Mouse (Mus musculus) brown adipose tissue, adult 24 weeks (tissue): ENCODE measurements around the gene Dph1. TPM values are rescaled to one million over a fixed set of nuclear protein-coding genes. Genes with fewer than 3 reads are reported as not detected.

Experiments used
- H3K27ac ChIP-seq: fragments of 200-500 bp; replicated peaks from 2 replicates; pipeline ENCODE4 v1.5.1; 2012; ENCODE audit warnings: low read depth, mild to moderate bottlenecking, low read length
- H3K4me1 ChIP-seq: fragments of 200-500 bp; 2 replicates; pipeline ENCODE4 v1.6.1; 2012; ENCODE audit warnings: low read length, mixed read lengths; ENCODE audit not compliant: control insufficient read depth, insufficient read depth, insufficient read length
- H3K4me3 ChIP-seq: fragments of 200-500 bp; 2 replicates; pipeline ENCODE4 v1.5.1; 2012; ENCODE audit warnings: low read depth, mild to moderate bottlenecking, low read length, moderate library complexity; ENCODE audit not compliant: insufficient read depth
- polyA plus RNA-seq: library from polyadenylated mRNA; stranded (reverse); fragments of >200 nt; gene quantifications from 2 replicates; pipeline ENCODE4 v1.2.4, GENCODE M21; 2012; ENCODE audit not compliant: missing spikeins, insufficient read depth, insufficient read length

Dph1 gene
- polyA plus RNA-seq: 8.8 and 9.4 TPM in 2 replicates

DNA sequence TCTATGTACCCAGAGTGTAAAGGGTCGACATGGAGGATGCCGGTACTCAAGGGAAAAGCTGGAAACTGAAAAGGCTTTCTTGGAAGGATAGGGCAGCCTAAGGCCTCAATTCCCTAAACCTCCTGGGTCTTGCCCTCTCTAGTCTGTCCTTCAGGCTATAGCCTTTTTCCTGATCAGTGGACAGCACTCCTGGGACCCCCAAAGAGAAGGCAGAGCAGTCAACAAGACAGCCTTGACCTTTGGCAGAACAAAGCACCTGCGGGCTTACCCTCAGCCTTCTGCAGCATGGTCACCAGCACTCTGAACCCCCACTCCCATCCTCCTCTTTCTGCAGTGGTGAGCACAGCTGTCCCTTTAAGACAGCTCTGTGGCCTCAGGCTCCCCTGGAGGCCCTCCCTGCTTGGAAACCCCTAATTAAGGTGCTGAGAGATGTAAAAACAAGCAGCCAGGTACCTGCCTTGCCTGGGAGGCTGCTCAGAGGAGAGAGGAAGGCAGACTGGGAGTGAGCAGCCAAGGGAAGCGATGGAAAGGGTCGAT is at the start of gene Dph1:
Gene Dph1, minus strand, starts transcription at position 337 of the 537 bp plus-strand sequence.
- peak within 1 kb of the TSS; percentile 79 for H3K4me3 ChIP-seq
- H3K4me1 ChIP-seq: peaks cover 2% of the 10 kb centered on the region; the same call in 1 of the 2 replicates
- peak within 1 kb of the TSS; percentile 24; the same call in 1 of the 2 replicates for H3K27ac ChIP-seq

DNA sequence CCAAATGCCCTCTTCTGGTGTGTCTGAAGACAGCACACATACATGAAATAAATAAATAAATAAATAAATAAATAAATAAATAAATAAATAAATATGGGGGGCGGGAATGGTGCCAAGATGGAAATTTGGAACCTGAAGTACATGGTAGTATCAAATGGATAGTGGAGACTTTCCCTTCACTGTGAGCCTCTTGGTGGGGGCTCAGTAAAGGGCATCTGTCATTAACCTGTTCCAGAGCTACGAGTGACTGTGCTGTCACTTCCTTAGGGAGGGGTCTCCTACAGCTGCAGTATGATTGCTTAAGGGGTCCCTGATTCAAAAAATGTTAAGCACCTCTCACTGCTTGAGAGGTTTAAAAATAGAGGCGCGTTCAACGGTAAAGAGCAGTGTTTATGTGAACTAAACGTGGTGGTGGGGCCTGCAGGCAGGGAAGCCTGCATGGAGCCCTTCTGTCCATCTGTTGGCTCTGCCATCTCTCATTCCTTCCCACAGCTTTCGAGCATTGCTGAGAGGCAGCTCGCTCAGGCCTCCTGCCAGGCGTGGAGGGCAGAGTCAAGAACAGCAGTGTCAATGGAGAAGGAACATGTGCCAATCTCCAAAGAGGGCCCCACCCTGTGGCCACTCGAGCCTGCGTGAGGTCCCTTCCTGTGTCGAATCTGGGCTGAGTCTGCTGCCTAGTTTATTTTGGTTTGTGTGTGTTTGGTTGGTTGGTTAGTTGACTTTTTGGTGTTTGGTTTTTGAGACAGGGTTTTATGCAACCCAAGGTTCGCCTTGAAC is 49.3 kb upstream of the Dph1 start:
- Histone ChIP-seq H3K4me3 (no peak overlapping the region), H3K27ac (no peak overlapping the region), H3K4me1 (peaks cover 5% of the 10 kb centered on the region)

DNA sequence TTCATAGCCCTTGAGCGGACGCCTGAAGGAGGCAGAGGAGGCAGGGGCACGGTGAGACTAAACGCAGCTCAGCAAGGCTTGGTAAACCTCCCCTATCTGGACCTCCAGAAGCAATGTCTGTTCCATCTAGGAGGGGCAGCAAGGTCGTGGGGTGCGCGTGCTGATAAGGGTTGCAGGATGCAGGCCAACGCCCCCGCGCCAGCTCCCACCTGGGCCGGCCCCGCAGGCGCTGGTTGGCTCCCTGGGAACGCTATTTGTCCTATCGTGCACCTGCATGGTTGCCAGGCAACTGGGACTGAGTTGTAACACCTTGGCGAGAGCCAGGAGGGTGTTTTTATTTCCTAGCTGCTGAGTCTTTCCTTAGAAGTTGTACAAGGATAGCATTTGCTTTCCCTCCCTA is 43.7 kb upstream of the Dph1 start:
- Histone ChIP-seq H3K4me1 (no peaks in the 10 kb centered on the region; the same call in 1 of the 2 replicates), H3K4me3 (no peak overlapping the region), H3K27ac (no peak overlapping the region)

DNA sequence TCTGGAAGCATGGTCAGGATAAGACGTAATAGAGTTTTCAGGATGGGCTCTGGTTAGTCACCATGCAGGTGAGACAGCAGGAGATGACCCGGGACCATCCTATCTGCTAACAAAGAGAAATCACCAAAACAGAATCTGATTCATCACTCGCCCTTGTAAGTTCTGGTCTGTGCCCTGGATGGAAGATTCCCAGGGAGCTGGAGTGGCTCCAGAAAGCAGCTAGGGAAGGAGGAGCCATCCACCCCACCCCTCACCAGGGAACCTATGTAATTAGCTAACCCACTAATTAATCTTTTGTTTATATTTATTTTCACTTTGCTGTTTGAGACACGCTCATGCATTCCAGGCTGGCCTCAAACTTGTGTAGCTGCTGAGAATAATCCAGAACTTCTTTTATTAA is 41.4 kb upstream of the Dph1 start:
- Histone ChIP-seq H3K4me3 (no peak overlapping the region), H3K27ac (no peak overlapping the region), H3K4me1 (no peaks in the 10 kb centered on the region)

DNA sequence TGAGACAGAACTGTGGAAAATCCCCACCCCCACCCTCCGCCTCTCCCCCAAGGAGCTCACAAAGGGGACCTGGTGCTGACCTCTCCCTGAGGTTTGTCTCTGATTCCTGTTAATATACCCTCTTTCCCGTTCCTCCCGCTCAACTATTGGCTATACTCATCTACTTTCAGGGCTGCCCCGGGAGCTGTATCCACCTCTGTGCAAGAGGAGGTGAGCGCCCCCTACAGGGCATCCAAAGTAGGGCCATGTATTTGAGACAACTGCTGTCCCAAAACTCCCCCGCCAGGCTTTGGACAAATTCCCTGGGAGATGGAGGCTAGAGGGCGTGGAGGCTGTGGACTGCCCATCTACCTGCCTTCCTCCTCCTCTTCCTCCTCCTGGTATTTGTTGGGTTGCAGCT is 40.7 kb upstream of the Dph1 start:
- H3K4me3 ChIP-seq: no peak overlapping the region
- H3K27ac ChIP-seq: no peak overlapping the region
- no peaks in the 10 kb centered on the region for H3K4me1 ChIP-seq

DNA sequence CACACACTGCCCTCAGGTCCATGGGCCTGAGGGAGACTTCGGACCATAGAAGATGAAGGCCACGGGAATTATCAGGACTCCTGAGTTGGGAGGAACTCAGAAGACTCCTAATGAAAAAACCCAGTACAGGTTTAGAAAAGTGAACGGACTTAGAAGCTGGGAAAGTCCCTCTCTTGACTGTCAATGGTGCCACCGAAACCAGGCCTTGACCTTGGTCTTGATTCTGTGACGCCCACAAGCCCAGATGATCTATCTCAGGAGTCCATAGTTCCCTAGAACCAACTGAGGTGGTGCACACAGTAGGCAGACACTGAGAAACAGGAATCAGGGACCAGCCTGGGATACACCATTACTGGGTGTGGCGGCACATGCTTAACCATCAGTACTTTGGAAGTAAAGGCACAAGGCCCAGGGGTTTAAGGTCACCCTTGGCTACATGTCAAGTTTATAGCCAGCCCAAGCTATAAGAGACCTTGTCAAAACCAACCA is 39.3 kb upstream of the Dph1 start:
- Histone ChIP-seq H3K27ac (no peak overlapping the region), H3K4me3 (no peak overlapping the region), H3K4me1 (no peaks in the 10 kb centered on the region)

DNA sequence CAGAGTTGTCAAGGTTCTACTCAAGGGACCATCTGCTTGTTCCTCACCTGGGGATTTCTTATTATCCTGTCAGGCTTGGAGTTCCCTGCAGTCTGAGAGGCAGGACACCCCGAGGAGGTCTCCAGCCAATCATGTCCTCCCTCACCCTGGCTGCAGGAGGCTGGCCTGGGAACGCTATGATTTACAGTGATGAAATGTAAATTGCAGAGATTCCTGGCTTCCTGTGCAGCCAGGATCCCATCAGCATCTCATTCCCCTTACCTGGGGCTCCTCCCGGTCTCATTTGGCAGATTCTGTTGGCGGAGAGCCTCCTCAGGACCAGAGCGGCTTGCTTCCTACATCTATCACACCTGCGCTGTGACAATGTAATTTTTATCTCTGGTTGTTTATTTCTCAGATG is 38.2 kb upstream of the Dph1 start:
- Histone ChIP-seq H3K27ac (no peak overlapping the region), H3K4me3 (no peak overlapping the region), H3K4me1 (no peaks in the 10 kb centered on the region)

DNA sequence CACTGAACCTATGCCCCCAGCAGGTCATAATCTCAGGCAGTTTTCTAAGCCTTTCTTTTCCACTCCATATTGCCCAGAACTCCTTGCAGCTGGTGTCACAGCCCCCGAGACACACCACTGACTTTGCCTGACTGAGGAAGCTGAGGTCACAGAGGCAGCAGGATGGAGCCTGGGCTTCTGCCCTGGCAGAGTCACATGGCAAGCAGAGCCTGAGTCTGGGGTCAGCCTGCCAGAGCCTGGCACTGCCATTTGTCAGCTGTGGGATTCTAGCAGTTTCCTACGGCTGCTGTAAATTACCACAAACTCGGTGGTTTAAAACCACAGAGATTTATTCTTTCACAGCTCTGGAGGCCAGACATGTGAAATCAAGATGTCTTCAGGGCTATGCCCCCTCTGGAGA is 36.6 kb upstream of the Dph1 start:
- no peaks in the 10 kb centered on the region for H3K4me1 ChIP-seq
- H3K4me3 ChIP-seq: no peak overlapping the region
- no peak overlapping the region for H3K27ac ChIP-seq

DNA sequence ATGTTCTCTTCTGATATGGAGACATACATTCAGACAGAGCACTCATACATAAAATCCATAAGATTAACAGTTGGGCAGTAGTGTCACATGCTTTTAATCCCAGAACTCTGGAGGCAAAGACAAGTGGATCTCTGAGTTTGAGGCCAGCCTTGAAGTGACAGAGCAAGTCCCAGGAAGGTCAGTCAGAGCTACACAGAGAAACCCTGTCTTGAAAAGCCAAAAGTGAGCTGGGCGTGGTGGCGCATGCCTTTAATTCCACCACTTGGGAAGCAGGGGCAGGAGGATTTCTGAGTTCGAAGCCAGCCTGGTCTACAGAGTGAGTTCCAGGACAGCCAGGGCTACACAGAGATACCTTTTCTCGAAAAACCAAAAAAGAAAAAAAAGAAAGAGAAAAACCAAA is 33.8 kb upstream of the Dph1 start:
- no peak overlapping the region for H3K4me3 ChIP-seq
- no peak overlapping the region for H3K27ac ChIP-seq
- no peaks in the 10 kb centered on the region for H3K4me1 ChIP-seq

DNA sequence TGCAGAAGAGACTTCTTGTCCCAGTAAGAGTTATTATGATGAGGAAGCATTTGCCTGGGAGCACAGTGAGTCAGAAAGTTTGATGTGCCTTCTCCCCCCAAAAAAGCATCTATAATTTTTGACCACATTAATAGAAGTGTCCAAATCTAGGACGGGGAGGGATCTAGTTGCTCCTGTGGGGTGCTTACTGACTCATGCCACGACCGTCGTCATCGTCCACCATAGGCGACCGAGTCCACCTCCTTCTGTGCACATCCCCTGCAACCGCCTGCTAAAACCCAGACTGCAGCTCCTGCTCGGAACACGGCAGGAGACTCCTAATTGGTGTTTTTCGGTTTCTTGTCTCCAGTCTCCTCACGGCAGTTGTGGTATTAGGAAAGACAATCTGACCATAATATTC is 33.0 kb upstream of the Dph1 start:
- Histone ChIP-seq H3K4me3 (no peak overlapping the region), H3K4me1 (no peaks in the 10 kb centered on the region), H3K27ac (no peak overlapping the region)

DNA sequence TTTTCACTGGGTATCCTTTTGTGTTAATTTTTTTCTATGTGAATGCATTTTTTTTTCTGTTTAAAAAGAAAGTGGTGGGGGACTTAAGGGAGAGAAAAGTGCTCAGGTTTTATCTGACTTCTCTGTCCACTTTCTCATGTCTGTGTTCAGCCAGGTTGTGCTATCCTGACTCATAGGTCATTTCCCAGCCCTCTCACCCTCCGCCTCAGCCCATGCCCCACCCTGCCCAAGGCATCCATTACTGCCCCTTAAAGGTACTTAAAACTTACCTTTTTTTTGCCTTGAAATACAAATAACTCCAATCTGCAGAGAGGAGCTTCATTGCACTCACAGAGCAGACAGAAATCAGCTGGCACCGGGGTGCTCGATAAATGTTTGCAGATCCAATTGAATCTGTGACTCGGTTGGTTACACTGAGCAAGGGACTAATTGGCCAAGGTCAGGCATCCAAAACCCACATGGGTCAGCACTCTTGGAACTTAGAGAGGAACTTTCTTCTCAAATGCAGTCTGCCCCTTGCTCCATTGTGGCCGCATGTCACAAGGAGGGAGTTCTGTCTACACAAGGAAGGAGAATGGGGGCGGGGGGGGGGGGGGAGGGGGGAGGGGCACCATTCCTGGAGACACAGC is 29.6 kb upstream of the Dph1 start:
- Histone ChIP-seq H3K4me3 (no peak overlapping the region), H3K27ac (no peak overlapping the region), H3K4me1 (no peaks in the 10 kb centered on the region)

DNA sequence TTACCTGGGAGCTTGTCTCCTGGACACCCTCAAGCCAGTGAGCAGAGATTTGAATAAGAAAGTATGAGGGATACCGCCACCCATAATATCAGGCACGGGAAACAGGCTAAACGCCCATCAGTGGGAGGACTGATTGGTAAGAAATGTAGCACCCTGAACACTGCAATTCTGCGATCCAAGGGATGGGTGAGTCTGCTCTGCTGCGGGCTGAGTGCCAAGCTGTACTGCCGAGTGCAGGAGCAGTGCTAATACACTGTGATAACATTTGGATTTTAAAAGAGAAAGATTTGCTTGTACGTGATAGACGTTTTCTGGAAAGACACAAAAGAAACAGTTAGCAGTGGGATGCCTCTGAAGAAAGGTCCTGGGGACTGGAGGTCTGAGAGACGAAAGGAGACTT is 29.1 kb upstream of the Dph1 start:
- H3K4me1 ChIP-seq: no peaks in the 10 kb centered on the region
- no peak overlapping the region for H3K4me3 ChIP-seq
- no peak overlapping the region for H3K27ac ChIP-seq

DNA sequence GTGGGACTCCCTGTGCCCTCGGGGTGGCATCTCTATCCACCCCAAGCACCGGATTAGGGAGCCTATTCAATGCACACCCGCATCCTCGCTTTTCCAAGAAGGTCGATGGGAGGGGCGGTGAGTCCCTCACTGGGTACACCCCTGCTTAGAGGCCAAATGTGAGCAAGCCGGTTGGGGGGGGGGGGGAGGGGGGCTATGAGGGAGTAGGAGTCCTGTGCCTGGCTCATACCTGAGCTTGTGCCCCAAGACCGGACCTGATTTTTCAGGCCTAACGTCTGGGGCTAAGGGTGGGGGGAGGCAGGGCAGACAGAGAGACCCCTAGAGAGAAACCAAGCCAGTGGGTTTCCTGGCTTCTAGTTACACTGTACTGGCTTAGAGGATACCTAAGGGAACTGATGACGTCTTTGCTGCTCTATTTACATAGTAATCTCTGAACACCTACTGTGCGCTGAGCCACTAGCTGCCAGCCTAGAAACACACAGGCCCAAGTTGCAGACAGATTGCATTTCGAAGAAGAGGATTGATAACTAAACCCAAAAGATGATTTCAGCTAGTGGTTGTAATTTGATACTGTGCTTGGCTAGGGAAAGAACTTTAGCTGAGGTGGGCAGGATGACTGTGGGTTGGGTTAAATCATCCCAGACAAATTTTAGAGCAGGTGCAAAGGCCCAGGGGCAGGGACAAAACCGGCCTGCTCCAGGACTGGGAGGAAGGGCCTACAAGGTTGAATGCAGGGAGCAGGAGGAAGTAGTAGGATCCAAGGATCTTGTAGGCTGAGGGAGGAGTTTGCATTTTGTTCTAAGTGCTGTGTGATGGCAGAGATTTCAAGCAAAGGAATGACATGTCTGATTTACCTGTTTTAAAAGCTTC is 23.3 kb upstream of the Dph1 start:
- Histone ChIP-seq H3K4me3 (no peak overlapping the region), H3K27ac (no peak overlapping the region)

DNA sequence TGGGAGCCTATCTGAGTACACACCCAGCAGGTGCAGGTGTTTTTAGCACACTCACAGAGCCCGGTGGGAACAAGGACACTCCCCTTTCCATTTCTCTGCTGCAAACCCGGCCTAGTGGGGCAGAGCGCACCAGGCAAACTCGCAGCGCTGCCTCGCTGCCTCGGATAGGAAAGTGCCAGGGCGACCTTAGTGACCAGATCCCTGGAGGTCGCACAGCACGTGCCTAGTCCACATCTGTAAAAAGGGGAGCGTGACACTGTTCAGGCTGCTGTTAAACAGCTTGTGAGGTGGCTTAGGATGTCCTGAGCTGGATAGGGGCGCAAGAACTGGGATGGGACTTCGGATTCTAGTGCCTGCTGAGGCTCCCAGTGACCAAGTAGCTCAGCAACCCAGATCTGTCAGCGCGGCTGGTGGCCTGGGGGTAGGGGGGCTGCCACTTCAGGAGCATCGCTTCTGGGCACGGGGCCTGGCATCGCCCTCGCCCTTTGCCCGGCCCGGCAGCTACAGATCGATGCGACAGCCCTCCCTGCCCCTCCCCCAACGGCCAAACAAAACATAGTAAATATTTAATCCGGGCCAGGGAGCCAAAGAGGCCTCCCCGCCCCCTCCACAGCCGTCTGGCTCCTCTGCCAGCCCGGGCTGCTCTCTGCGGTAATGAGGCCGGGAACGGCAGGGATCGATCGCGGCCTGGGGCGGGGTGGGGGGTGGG is 22.5 kb upstream of the Dph1 start:
- H3K27ac ChIP-seq: peak overlapping the region; percentile 39
- peaks cover 10% of the 10 kb centered on the region; the same call in 1 of the 2 replicates for H3K4me1 ChIP-seq
- peak overlapping the region; percentile 37 for H3K4me3 ChIP-seq

More for the DNA sequence above, 23.3 kb upstream of the Dph1 start:
- peaks cover 10% of the 10 kb centered on the region; the same call in 1 of the 2 replicates for H3K4me1 ChIP-seq
